Mouse (Mus musculus) embryo, embryonic 11 days (tissue): Measurements from ENCODE around the gene Foxp3.

Source experiments
- DNase-seq: peaks from one replicate; pipeline ENCODE4 v3.0.0-alpha.2; 2015

The Foxp3 gene

GRCm38 (mm10) chrX:7617889-7618551 is 44.6 kb downstream of the Foxp3 start:
- no peak for DNase-seq

GRCm38 (mm10) chrX:7632560-7632959 is 59.1 kb downstream of the Foxp3 start:
- no peak for DNase-seq

DNA sequence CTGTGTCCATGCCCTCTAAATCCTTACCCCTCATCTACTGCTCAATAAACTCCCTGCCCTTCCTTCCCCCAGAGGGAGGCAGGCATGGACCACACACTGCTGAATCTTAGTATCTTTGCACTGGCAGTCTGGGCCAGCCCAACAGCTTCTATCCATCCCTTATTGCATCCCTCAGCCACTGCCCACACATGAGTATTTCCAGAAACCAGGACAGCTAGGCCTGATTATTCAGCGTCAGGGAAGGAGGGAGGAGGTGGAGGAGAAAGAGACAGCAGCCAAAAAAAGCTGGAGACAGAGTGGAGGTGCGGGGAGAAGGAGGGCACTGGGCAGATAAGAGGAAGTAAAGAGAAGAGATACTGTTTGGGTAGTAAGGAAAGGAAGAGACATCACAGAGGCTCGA is 61.7 kb downstream of the Foxp3 start:
- no peak for DNase-seq

DNA sequence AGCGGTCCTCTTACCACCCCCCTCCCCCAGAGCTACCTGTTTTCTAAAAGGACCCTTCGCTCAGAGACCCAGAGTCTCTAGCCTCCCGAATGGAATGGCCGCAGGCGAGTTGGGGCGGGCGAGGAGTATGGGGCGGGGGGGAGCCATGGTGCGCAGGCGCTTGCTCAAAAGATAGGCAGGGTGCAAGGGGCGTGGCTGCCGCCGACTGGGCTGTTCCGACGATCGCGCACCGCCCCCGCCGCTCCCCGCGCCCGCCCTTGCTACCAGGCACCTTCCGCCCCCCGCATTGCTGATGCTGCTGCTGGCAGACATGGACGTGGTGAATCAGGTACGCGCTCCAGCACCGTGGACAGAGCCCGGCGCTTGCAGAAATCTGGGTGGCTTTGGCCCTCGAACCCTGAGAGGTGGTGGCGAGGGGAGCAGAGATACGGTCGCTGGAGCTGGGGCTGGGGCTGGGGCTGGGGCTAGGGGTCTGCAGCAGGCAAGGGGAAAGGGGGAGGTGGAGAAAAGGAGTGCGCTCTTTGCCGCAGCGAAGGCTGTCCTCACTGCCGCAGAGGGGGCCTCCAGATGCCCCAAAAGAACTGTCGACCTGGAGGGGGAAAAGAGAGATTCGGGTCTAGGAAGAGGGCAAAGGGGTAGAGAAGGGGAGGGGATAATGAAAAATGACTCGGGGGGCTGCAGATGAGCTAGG is 65.1 kb downstream of the Foxp3 start, which contains the start of gene Syp:
Gene Syp, plus strand, starts transcription at position 71 of the 691 bp plus-strand sequence.
- peak; percentile 83 for DNase-seq

- no peak for DNase-seq
Observed at GRCm38 (mm10) chrX:7639536-7640325, 66.3 kb downstream of the Foxp3 start.

DNA sequence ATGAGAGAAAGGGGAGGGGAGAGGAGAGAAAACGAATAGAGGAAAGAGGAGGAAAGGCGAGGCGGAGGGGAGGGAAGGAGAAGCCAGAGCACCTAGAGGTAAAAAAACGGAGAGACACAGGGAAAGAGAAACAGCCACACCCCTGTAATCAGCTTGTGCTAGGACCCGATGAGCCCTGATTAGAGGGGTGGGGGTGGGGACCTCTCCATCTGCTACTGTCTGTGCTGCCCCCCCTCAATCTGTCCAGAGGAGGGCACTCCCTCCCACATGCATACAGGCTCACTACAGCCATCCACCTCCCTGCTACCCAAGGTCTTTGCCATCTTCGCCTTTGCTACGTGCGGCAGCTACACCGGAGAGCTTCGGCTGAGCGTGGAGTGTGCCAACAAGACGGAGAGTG is 67.3 kb downstream of the Foxp3 start:
- no peak for DNase-seq
